Mouse (Mus musculus): ENCODE measurements at regions not wholly inside any gene's neighbourhood (a gene's known extent, or its start where the extent isn't known, plus 50 kb on each side); places are given as distances from the start of the nearest gene placed in this dataset.

DNA sequence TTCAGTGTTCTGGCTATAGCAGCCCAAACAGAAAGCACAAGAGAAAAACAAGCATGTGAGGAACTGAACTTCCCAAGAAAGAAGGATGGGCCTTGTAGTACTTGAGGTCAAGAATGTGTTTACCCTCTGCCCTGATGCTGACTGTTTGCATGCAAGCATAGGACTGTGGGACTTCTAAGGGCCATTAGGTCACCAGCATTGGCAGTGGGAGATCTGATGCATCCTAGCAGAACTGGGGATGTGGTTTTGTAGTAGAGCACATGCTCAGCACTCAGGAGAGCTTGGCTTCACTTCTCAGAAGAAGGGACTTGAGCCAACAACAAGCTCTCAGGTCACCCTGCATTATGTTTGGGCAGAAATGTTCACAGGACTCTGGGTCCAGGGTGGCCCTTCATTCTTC lies 178.3 kb upstream of the Tle1 start:
- Histone ChIP-seq H3K4me1 (replicated peaks; ENCODE audit: low read depth, low read length) (no peaks in the 10 kb centered on the region), H3K27me3 (ENCODE audit: insufficient read depth, low read length) (no peaks in the 10 kb centered on the region), H3K36me3 (ENCODE audit: insufficient read depth, low read length) (no peaks in the 10 kb centered on the region), H3K4me3 (replicated peaks; ENCODE audit: low read length) (no peak overlapping the region), H3K9me3 (ENCODE audit: low read length) (no peaks in the 10 kb centered on the region)
- no peak for TF ChIP-seq NANOG (IDR thresholded peaks at IDR 0.05; ENCODE audit: borderline replicate concordance, low read length)
- TF ChIP-seq CTCF (conservative IDR thresholded peaks at IDR 0.05; ENCODE audit: low read length) = no peak
- TF ChIP-seq POU5F1 (IDR thresholded peaks at IDR 0.05; ENCODE audit: borderline replicate concordance, low read length) = no peak

DNA sequence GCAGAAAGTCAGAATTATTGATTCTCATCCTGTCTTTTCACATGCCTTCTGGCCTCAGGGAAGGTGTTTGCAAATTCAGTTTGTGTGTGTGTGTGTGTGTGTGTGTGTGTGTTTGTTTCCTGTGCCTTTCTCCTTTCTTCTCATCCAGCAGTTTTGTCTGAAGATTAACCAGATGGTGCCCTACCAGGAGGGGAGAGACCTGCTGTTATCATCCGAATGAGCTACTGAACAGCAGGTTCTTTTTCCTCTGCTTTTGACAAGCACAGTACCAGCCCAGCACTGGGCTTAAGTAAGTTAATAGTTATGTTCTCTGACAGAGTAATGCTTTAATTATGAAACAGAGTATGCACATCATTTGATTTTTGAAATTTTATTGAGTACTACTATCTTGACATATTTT lies 176.8 kb upstream of the Tle1 start:
- Histone ChIP-seq H3K36me3 (ENCODE audit: insufficient read depth, low read length) (no peaks in the 10 kb centered on the region), H3K9me3 (ENCODE audit: low read length) (no peaks in the 10 kb centered on the region), H3K4me3 (replicated peaks; ENCODE audit: low read length) (no peak overlapping the region), H3K27me3 (ENCODE audit: insufficient read depth, low read length) (no peaks in the 10 kb centered on the region), H3K4me1 (replicated peaks; ENCODE audit: low read depth, low read length) (no peaks in the 10 kb centered on the region)
- TF ChIP-seq CTCF (conservative IDR thresholded peaks at IDR 0.05; ENCODE audit: low read length) = no peak
- no peak for TF ChIP-seq NANOG (IDR thresholded peaks at IDR 0.05; ENCODE audit: borderline replicate concordance, low read length)
- TF ChIP-seq POU5F1 (IDR thresholded peaks at IDR 0.05; ENCODE audit: borderline replicate concordance, low read length) = no peak

DNA sequence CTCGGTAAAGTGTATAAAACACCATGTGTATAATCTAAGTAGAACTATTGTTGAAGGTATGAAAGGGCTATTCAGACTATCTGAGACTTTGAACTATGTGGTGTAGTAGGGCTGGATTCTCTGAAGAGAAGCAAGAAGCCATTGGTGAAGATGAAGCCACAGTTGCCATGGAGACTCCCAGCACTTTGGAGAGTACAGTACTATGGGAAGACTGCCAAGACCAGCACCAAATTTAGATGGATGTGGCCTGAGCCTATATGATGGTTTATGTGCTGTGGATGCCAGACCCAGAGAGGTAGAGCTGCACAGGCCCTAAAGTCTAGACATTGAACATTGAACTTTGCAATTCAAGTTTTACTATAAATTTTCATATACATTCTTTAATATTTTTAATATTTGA lies 151.3 kb upstream of the Tle1 start:
- no peaks in the 10 kb centered on the region for H3K36me3 ChIP-seq (ENCODE audit: insufficient read depth, low read length)
- no peaks in the 10 kb centered on the region for H3K27me3 ChIP-seq (ENCODE audit: insufficient read depth, low read length)
- H3K4me3 ChIP-seq (replicated peaks; ENCODE audit: low read length) = no peak overlapping the region
- H3K4me1 ChIP-seq (replicated peaks; ENCODE audit: low read depth, low read length) = no peaks in the 10 kb centered on the region
- TF ChIP-seq NANOG (IDR thresholded peaks at IDR 0.05; ENCODE audit: borderline replicate concordance, low read length) = no peak
- no peaks in the 10 kb centered on the region for H3K9me3 ChIP-seq (ENCODE audit: low read length)

DNA sequence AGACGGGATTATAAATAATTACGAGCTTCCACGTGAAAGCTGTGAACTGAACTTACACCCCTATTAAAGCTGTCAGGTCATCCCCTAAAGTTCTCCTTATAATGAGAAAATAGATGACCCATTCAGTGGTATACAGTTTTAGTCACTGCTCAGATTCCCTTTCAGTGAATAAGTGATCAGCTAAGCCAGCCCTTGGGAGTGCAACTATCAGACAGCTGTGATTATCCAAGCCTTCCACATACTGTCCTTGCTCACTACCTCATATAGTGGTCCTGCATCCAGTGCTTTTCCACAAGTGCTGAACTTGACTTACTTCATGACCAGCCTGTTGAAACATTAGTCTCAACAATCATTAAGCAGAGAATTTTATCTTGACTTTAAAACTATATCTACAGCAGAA lies 131.2 kb upstream of the Tle1 start:
- H3K4me3 ChIP-seq (replicated peaks; ENCODE audit: low read length) = no peak overlapping the region
- H3K4me1 ChIP-seq (replicated peaks; ENCODE audit: low read depth, low read length) = no peaks in the 10 kb centered on the region
- H3K27me3 ChIP-seq (ENCODE audit: insufficient read depth, low read length) = no peaks in the 10 kb centered on the region
- TF ChIP-seq CTCF (conservative IDR thresholded peaks at IDR 0.05; ENCODE audit: low read length) = no peak
- TF ChIP-seq NANOG (IDR thresholded peaks at IDR 0.05; ENCODE audit: borderline replicate concordance, low read length) = no peak
- no peak for TF ChIP-seq POU5F1 (IDR thresholded peaks at IDR 0.05; ENCODE audit: borderline replicate concordance, low read length)
- no peaks in the 10 kb centered on the region for H3K36me3 ChIP-seq (ENCODE audit: insufficient read depth, low read length)
- H3K9me3 ChIP-seq (ENCODE audit: low read length) = peaks cover 7% of the 10 kb centered on the region

DNA sequence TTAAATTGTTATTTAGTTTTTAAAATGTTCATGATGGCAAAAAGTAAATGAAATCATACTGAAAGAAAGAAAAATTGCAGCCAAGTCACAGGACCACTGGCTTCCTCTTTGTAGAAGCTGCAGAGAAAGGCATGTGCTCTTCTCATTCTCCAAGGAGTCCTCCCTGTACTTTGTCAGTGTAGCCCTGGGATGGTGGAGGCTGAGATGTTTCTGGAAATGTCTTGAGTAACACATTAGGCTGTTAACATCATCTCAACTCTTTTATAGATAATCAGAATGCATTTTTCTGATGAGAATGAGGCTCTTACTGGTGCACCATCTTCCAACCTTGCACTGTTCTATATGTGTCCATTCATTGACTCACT lies 128.3 kb upstream of the Tle1 start:
- Histone ChIP-seq H3K9me3 (ENCODE audit: low read length) (peaks cover 7% of the 10 kb centered on the region), H3K27me3 (ENCODE audit: insufficient read depth, low read length) (no peaks in the 10 kb centered on the region), H3K4me3 (replicated peaks; ENCODE audit: low read length) (no peak overlapping the region), H3K4me1 (replicated peaks; ENCODE audit: low read depth, low read length) (no peaks in the 10 kb centered on the region), H3K36me3 (ENCODE audit: insufficient read depth, low read length) (no peaks in the 10 kb centered on the region)
- no peak for TF ChIP-seq POU5F1 (IDR thresholded peaks at IDR 0.05; ENCODE audit: borderline replicate concordance, low read length)
- no peak for TF ChIP-seq NANOG (IDR thresholded peaks at IDR 0.05; ENCODE audit: borderline replicate concordance, low read length)
- no peak for TF ChIP-seq CTCF (conservative IDR thresholded peaks at IDR 0.05; ENCODE audit: low read length)

DNA sequence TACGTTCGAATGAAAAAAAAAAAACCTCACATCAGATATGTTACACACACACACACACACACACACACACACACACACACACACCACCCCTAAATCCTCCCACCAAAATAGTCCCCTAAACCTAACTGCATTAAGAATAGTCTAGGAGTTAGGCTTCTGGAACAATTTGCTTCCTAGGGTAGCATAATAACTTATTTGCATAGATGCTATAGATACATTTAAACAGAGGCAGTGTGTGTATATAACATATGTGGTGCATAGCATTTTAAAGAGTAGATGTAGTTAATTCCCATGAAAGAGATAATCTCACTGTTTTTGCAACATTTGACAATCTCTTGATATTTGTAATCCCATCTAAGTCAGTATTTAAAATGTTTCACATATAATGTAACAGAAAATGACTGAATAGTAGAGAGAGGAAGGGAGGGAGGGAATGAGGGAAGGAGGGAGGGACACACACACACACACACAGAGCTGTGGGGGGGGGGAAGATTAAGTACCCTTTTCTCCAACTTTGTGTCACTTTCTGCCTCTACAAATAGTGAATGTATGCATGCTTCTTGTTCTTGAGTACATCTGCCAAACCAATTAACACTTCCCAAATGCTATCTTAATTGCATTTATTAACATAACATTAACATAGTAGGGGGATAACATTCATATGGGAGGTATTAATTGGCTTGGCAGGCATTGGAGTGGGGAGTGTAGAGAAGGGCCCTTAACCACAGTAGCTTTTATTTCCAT lies 127.7 kb upstream of the Tle1 start:
- H3K4me3 ChIP-seq (replicated peaks; ENCODE audit: low read length) = no peak overlapping the region
- H3K9me3 ChIP-seq (ENCODE audit: low read length) = peaks cover 4% of the 10 kb centered on the region
- H3K4me1 ChIP-seq (replicated peaks; ENCODE audit: low read depth, low read length) = no peaks in the 10 kb centered on the region
- H3K27me3 ChIP-seq (ENCODE audit: insufficient read depth, low read length) = no peaks in the 10 kb centered on the region
- no peak for TF ChIP-seq CTCF (conservative IDR thresholded peaks at IDR 0.05; ENCODE audit: low read length)
- TF ChIP-seq NANOG (IDR thresholded peaks at IDR 0.05; ENCODE audit: borderline replicate concordance, low read length) = no peak
- no peak for TF ChIP-seq POU5F1 (IDR thresholded peaks at IDR 0.05; ENCODE audit: borderline replicate concordance, low read length)
- no peaks in the 10 kb centered on the region for H3K36me3 ChIP-seq (ENCODE audit: insufficient read depth, low read length)

- Histone ChIP-seq H3K36me3 (ENCODE audit: insufficient read depth, low read length) (no peaks in the 10 kb centered on the region), H3K4me1 (replicated peaks; ENCODE audit: low read depth, low read length) (no peaks in the 10 kb centered on the region), H3K4me3 (replicated peaks; ENCODE audit: low read length) (no peak overlapping the region), H3K27me3 (ENCODE audit: insufficient read depth, low read length) (no peaks in the 10 kb centered on the region), H3K9me3 (ENCODE audit: low read length) (no peaks in the 10 kb centered on the region)
- no peak for TF ChIP-seq POU5F1 (IDR thresholded peaks at IDR 0.05; ENCODE audit: borderline replicate concordance, low read length)
- no peak for TF ChIP-seq NANOG (IDR thresholded peaks at IDR 0.05; ENCODE audit: borderline replicate concordance, low read length)
Measured at GRCm38 (mm10) chr4:72324913-72325312, 124.2 kb upstream of the Tle1 start.

DNA sequence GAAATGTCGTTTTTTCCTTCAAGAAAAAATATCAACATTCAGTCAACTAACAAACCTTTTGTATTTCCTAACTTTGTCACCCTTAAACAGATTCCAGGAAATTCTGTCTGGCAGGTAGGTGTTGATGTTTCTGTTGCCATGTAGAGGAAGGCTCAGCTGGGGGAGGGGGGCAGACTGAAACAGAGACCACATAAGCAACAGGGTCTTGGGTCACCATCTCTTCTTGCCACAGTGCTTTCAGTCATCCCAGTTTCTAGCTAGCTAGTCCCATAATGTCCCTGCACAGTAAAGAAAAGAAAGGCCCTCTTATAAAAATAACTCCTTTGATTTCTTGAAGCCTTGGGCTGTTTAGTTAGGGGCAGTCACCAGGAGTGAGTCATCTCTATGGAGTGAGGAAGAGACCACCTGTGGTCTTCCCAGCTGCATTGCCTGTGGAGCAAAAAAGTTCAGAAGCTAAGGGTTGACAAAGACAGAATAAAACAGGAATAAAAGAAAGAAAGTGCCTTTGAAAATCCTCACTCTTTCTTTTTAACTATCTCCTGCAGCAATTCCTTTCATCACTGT lies 84.5 kb upstream of the Tle1 start:
- H3K36me3 ChIP-seq (ENCODE audit: insufficient read depth, low read length) = no peaks in the 10 kb centered on the region
- no peaks in the 10 kb centered on the region for H3K4me1 ChIP-seq (replicated peaks; ENCODE audit: low read depth, low read length)
- no peak for TF ChIP-seq POU5F1 (IDR thresholded peaks at IDR 0.05; ENCODE audit: borderline replicate concordance, low read length)
- TF ChIP-seq CTCF (conservative IDR thresholded peaks at IDR 0.05; ENCODE audit: low read length) = no peak
- no peak for TF ChIP-seq NANOG (IDR thresholded peaks at IDR 0.05; ENCODE audit: borderline replicate concordance, low read length)
- H3K4me3 ChIP-seq (replicated peaks; ENCODE audit: low read length) = no peak overlapping the region
- no peaks in the 10 kb centered on the region for H3K27me3 ChIP-seq (ENCODE audit: insufficient read depth, low read length)
- peaks cover 15% of the 10 kb centered on the region for H3K9me3 ChIP-seq (ENCODE audit: low read length)

DNA sequence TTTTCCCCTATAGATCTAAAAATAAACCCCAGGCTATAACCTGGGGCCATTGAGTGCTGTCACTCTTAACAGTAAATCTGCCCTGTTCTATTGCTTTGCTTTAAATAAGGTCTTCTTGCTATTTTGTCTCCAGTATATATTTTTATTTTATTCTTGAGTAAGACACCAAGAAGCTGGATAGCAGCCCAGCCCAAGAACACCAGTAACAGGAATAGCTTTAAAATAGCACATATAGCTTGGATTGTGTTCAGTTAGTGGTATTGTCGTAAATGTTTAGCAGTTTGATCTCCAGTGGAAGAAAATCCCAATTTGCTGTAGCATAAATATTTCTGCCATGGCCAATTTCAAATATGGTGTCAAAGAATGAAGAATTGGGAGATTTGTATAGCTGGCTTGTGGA lies 49.8 kb upstream of the Tle1 start:
- TF ChIP-seq CTCF (conservative IDR thresholded peaks at IDR 0.05; ENCODE audit: low read length) = no peak
- no peak for TF ChIP-seq POU5F1 (IDR thresholded peaks at IDR 0.05; ENCODE audit: borderline replicate concordance, low read length)
- TF ChIP-seq NANOG (IDR thresholded peaks at IDR 0.05; ENCODE audit: borderline replicate concordance, low read length) = no peak
- no peaks in the 10 kb centered on the region for H3K4me1 ChIP-seq (replicated peaks; ENCODE audit: low read depth, low read length)

More for the DNA sequence above, 49.8 kb upstream of the Tle1 start:
- Histone ChIP-seq H3K4me3 (replicated peaks; ENCODE audit: low read length) (no peak overlapping the region), H3K27me3 (ENCODE audit: insufficient read depth, low read length) (no peaks in the 10 kb centered on the region), H3K9me3 (ENCODE audit: low read length) (no peaks in the 10 kb centered on the region), H3K36me3 (ENCODE audit: insufficient read depth, low read length) (no peaks in the 10 kb centered on the region)

Data from E14TG2a.4 (cell line).